Mouse (Mus musculus) hindbrain, embryonic 15.5 days (tissue): ENCODE measurements around the gene Fgfr2. TPM values are rescaled to one million over a fixed set of nuclear protein-coding genes. Genes with fewer than 3 reads are reported as not detected.

Source experiments
- ATAC-seq: fragments of 200-750 bp; cut with Nextera tagmentation; 2 replicates; pipeline ENCODE4 v1.8.0; 2017; ENCODE audit warnings: low read depth, moderate number of reproducible peaks, moderate TSS enrichment; ENCODE audit not compliant: low FRiP score
- H3K27ac ChIP-seq: fragments of 300-500 bp; sonication (generic); replicated peaks from 2 replicates; pipeline ENCODE4 v1.5.1; 2015; ENCODE audit warnings: mild to moderate bottlenecking, inconsistent platforms
- H3K27me3 ChIP-seq: fragments of 300-500 bp; sonication (generic); 2 replicates; pipeline ENCODE4 v1.6.1; 2015; ENCODE audit warnings: control low read depth, inconsistent platforms
- H3K36me3 ChIP-seq: fragments of 300-500 bp; sonication (generic); 2 replicates; pipeline ENCODE4 v1.6.1; 2015; ENCODE audit warnings: control low read depth, inconsistent platforms
- H3K4me1 ChIP-seq: fragments of 300-500 bp; sonication (generic); replicated peaks from 2 replicates; pipeline ENCODE4 v1.6.1; 2015; ENCODE audit warnings: control low read depth, inconsistent platforms
- H3K4me2 ChIP-seq: fragments of 300-500 bp; sonication (generic); 2 replicates; pipeline ENCODE4 v1.6.1; 2015; ENCODE audit warnings: moderate library complexity, mild to moderate bottlenecking, inconsistent platforms
- H3K4me3 ChIP-seq: fragments of 300-500 bp; sonication (generic); 2 replicates; pipeline ENCODE4 v1.5.1; 2015; ENCODE audit warnings: mild to moderate bottlenecking, inconsistent platforms
- H3K9ac ChIP-seq: fragments of 300-500 bp; sonication (generic); 2 replicates; pipeline ENCODE4 v1.6.1; 2015; ENCODE audit warnings: inconsistent platforms
- H3K9me3 ChIP-seq: fragments of 300-500 bp; sonication (generic); 2 replicates; pipeline ENCODE4 v1.6.1; 2016; ENCODE audit warnings: control low read depth, inconsistent platforms
- WGBS: fragments of 180-500 bp; shearing (Covaris S2); methylation state at CpG from one replicate; pipeline ENCODE4 v1.1.7; 2015; 5-methylcytosine and 5-hydroxymethylcytosine counted together
- polyA plus RNA-seq: library from polyadenylated mRNA; unstranded; fragments of >200 nt; fragmentation: Nextera tagmentation; extraction: Ambion mirVana; gene quantifications from 2 replicates; pipeline ENCODE4 v1.2.1, GENCODE M21; 2015

The Fgfr2 gene
- polyA plus RNA-seq, 1 experiment from 2014 or later = 28.5 TPM

DNA sequence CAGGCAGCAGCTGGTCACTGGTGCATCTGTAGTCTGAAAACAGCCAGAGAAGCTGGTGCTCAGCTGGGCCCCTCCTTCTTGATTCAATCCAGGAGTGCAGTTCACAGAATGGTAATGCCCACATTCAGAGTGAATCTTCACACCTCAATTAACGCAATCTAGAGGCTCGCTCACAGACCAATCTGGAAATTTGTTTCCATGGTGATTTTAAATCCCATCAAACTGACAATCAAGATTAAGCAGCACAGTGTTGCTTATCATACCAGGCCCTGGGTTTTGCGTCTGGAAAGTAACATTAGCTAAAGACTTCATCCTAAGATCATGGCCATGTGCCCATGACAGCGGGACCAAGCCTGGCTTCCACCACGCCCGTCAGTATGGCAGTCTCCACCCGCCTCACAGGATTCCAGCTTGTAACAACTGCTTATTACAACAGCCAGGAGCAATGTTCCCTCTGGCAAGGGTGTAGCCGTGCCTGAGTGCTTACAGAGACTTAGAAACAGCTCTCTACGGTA is 644.8 kb downstream of the Fgfr2 start:
- peak overlapping the region; percentile 56 for H3K27ac ChIP-seq
- H3K4me2 ChIP-seq = no peak overlapping the region
- no peak overlapping the region for H3K9ac ChIP-seq
- H3K4me3 ChIP-seq = no peak overlapping the region
- WGBS = 50% methylated on average over 9 of the region's 9 CpGs
- H3K4me1 ChIP-seq = peaks cover 12% of the 10 kb centered on the region; the same call in 1 of the 2 replicates
- H3K36me3 ChIP-seq = no peaks in the 10 kb centered on the region
- no peaks in the 10 kb centered on the region for H3K9me3 ChIP-seq
- ATAC-seq = peak; percentile 60
- H3K27me3 ChIP-seq = no peaks in the 10 kb centered on the region

DNA sequence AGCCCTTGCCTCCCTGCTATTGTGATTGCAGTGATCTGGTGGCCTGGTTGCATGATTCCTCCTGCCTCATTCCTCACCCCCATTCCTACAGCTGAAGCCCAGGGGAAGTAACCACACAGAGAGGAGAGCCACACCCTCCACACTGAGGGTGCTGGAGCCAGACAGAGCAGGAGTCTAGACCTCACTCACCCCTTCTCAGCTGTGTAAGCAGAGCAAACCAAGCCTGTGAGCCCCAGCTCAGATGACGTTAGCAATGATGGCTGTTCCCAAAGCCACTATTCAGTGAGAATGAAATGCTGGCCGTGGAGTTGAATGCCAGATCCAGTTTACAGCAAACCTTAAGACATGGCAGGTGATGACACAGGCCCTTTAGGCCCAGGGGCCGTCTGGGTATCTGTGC is 645.4 kb downstream of the Fgfr2 start:
- Histone ChIP-seq H3K36me3 (no peaks in the 10 kb centered on the region), H3K4me3 (no peak overlapping the region), H3K4me1 (peaks cover 12% of the 10 kb centered on the region; the same call in 1 of the 2 replicates), H3K9me3 (no peaks in the 10 kb centered on the region), H3K27me3 (no peaks in the 10 kb centered on the region), H3K9ac (no peak overlapping the region), H3K27ac (peak overlapping the region; percentile 55; the same call in 1 of the 2 replicates), H3K4me2 (no peak overlapping the region)
- no peak for ATAC-seq
- 50% methylated on average over 3 of the region's 3 CpGs for WGBS

- H3K27ac ChIP-seq = no peak overlapping the region
- WGBS = 91% methylated on average over 2 of the region's 2 CpGs
- no peak overlapping the region for H3K9ac ChIP-seq
- no peaks in the 10 kb centered on the region for H3K36me3 ChIP-seq
- H3K4me2 ChIP-seq = no peak overlapping the region
- H3K27me3 ChIP-seq = no peaks in the 10 kb centered on the region
- no peaks in the 10 kb centered on the region for H3K9me3 ChIP-seq
- H3K4me3 ChIP-seq = no peak overlapping the region
- ATAC-seq = no peak
- peaks cover 12% of the 10 kb centered on the region; the same call in 1 of the 2 replicates for H3K4me1 ChIP-seq
Measured at GRCm38 (mm10) chr7:132476491-132476890, 646.7 kb downstream of the Fgfr2 start.

GRCm38 (mm10) chr7:132475069-132475468 is 648.1 kb downstream of the Fgfr2 start:
- Histone ChIP-seq H3K9ac (no peak overlapping the region), H3K27me3 (no peaks in the 10 kb centered on the region), H3K36me3 (no peaks in the 10 kb centered on the region), H3K4me2 (no peak overlapping the region), H3K4me3 (no peak overlapping the region), H3K9me3 (no peaks in the 10 kb centered on the region), H3K4me1 (peaks cover 12% of the 10 kb centered on the region; the same call in 1 of the 2 replicates), H3K27ac (no peak overlapping the region)
- WGBS = 25% methylated on average over 5 of the region's 5 CpGs
- ATAC-seq = no peak

- no peak for ATAC-seq
- no peaks in the 10 kb centered on the region for H3K9me3 ChIP-seq
- 60% methylated on average over 3 of the region's 3 CpGs for WGBS
Measured at GRCm38 (mm10) chr7:132471327-132471726, 651.8 kb downstream of the Fgfr2 start.

GRCm38 (mm10) chr7:132468391-132468790 is 654.8 kb downstream of the Fgfr2 start:
- Histone ChIP-seq H3K4me1 (no peaks in the 10 kb centered on the region), H3K27me3 (no peaks in the 10 kb centered on the region), H3K9me3 (no peaks in the 10 kb centered on the region), H3K4me3 (no peak overlapping the region), H3K4me2 (no peak overlapping the region), H3K36me3 (no peaks in the 10 kb centered on the region), H3K9ac (no peak overlapping the region), H3K27ac (no peak overlapping the region)
- ATAC-seq = no peak

More at GRCm38 (mm10) chr7:132471327-132471726, 651.8 kb downstream of the Fgfr2 start:
- no peak overlapping the region for H3K4me2 ChIP-seq
- no peak overlapping the region for H3K9ac ChIP-seq
- H3K36me3 ChIP-seq = no peaks in the 10 kb centered on the region
- H3K27me3 ChIP-seq = no peaks in the 10 kb centered on the region
- H3K27ac ChIP-seq = no peak overlapping the region
- H3K4me1 ChIP-seq = no peaks in the 10 kb centered on the region
- no peak overlapping the region for H3K4me3 ChIP-seq

DNA sequence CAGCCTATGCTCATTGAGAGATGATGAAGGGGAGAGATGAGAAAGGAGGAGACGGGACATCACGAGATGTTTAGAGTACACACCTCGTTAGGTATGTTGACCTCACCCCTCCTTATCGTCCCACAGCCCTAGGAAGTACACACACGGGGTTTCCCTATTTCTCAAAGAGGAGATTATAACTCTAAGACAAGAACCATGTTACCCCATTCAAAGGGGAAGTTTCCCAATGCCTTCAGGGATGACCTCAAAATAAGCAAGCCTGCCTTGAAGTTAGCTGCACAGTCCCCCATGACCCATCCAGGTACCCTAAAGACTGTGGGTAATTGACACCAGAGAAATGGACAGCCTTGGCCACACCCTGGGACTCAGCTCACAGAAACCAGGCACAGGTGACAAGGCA is 657.3 kb downstream of the Fgfr2 start:
- WGBS = 98% methylated on average over 5 of the region's 5 CpGs
- no peak overlapping the region for H3K9ac ChIP-seq
- no peak overlapping the region for H3K4me2 ChIP-seq
- H3K27me3 ChIP-seq = no peaks in the 10 kb centered on the region
- no peaks in the 10 kb centered on the region for H3K36me3 ChIP-seq
- no peak overlapping the region for H3K4me3 ChIP-seq
- H3K27ac ChIP-seq = no peak overlapping the region
- H3K4me1 ChIP-seq = no peaks in the 10 kb centered on the region
- no peaks in the 10 kb centered on the region for H3K9me3 ChIP-seq
- ATAC-seq = no peak

- Histone ChIP-seq H3K4me3 (no peak overlapping the region), H3K36me3 (no peaks in the 10 kb centered on the region), H3K27ac (no peak overlapping the region), H3K4me2 (no peak overlapping the region), H3K9ac (no peak overlapping the region), H3K4me1 (no peaks in the 10 kb centered on the region), H3K9me3 (no peaks in the 10 kb centered on the region), H3K27me3 (no peaks in the 10 kb centered on the region)
- WGBS = 84% methylated on average over 1 of the region's 1 CpGs
- no peak for ATAC-seq
Measured at GRCm38 (mm10) chr7:132464894-132465293, 658.3 kb downstream of the Fgfr2 start.

DNA sequence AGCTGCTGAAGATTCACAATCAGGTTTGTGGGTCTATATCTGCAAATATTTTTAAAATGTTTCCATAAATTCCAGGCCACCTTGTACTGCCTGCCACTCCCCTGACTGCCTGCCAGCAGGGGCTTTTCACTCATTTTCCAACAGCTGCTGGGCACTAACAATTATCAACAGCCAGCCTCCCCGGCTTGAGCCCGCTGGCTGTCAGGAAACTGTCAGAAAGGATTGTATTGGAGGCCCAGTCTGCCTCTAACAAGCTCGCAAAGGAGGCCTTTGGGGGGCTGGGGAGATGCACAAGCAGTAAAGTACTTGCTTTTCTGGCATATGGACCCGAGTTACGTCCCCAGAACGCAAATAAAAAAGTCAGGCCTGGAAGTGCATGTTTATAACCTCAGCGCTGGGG is 664.7 kb downstream of the Fgfr2 start:
- Histone ChIP-seq H3K27ac (no peak overlapping the region), H3K4me2 (no peak overlapping the region), H3K4me1 (peaks cover 12% of the 10 kb centered on the region), H3K36me3 (no peaks in the 10 kb centered on the region), H3K27me3 (no peaks in the 10 kb centered on the region), H3K4me3 (no peak overlapping the region), H3K9me3 (no peaks in the 10 kb centered on the region), H3K9ac (no peak overlapping the region)
- no peak for ATAC-seq
- WGBS = 18% methylated on average over 7 of the region's 7 CpGs

GRCm38 (mm10) chr7:132455071-132455720 is 668.0 kb downstream of the Fgfr2 start:
- no peak for ATAC-seq
- WGBS = 54% methylated on average over 11 of the region's 11 CpGs
- Histone ChIP-seq H3K27me3 (no peaks in the 10 kb centered on the region), H3K9me3 (no peaks in the 10 kb centered on the region), H3K36me3 (no peaks in the 10 kb centered on the region), H3K27ac (no peak overlapping the region), H3K4me3 (no peak overlapping the region), H3K4me1 (peaks cover 12% of the 10 kb centered on the region), H3K4me2 (no peak overlapping the region), H3K9ac (no peak overlapping the region)

GRCm38 (mm10) chr7:132449891-132450735 is 673.0 kb downstream of the Fgfr2 start:
- peak overlapping the region; percentile 70 for H3K27ac ChIP-seq
- WGBS = 51% methylated on average over 6 of the region's 6 CpGs

DNA sequence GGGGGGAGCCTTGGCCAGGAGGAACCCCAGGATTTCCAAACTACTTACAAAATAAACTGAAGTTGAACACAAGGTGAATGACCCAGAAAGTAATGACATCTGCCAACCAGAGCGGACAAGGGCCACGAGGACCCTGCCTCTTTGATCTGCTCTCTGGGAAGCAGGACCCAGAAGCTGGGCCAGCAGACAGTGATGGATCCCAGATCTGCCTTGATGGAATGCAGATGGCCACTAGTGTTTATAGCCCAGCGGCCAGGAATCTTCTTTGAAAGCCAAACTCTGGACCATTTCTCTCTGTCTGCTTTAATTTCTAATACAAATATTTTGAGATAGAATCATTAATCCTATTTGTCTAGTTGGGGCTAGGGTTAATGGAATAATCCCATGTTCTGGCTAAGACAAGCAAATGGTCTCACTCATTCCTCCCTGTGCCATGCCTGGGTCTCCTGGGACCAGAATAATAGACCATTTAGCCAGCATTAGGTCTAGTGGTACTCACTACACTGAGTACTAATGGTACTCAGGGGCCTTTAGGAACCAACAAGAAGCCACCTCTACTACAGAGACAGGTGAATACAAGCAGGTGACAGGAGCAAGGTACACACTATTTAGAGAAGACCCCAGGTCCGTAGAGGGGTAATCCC is 674.5 kb downstream of the Fgfr2 start:
- H3K36me3 ChIP-seq = no peaks in the 10 kb centered on the region
- WGBS = 80% methylated on average over 4 of the region's 4 CpGs
- no peaks in the 10 kb centered on the region for H3K4me1 ChIP-seq
- H3K4me3 ChIP-seq = no peak overlapping the region
- H3K9ac ChIP-seq = no peak overlapping the region
- no peak overlapping the region for H3K4me2 ChIP-seq
- H3K27ac ChIP-seq = no peak overlapping the region
- no peaks in the 10 kb centered on the region for H3K9me3 ChIP-seq
- ATAC-seq = no peak
- H3K27me3 ChIP-seq = no peaks in the 10 kb centered on the region

More at GRCm38 (mm10) chr7:132449891-132450735, 673.0 kb downstream of the Fgfr2 start:
- Histone ChIP-seq H3K4me1 (no peaks in the 10 kb centered on the region), H3K4me3 (no peak overlapping the region), H3K9me3 (no peaks in the 10 kb centered on the region), H3K36me3 (no peaks in the 10 kb centered on the region), H3K9ac (no peak overlapping the region), H3K4me2 (no peak overlapping the region), H3K27me3 (no peaks in the 10 kb centered on the region)
- no peak for ATAC-seq
